Mouse (Mus musculus) C2C12 (cell line): ENCODE data around the gene Tbcd. TPM values are rescaled to one million over a fixed set of nuclear protein-coding genes. Genes with fewer than 3 reads are reported as not detected.

Source experiments
- H3K27me3 ChIP-seq: one replicate; pipeline ENCODE4 v1.6.1; 2011; ENCODE audit not compliant: control insufficient read depth, insufficient read depth, insufficient read length
- H3K36me3 ChIP-seq: one replicate; pipeline ENCODE4 v1.6.1; 2011; ENCODE audit not compliant: control insufficient read depth, insufficient read depth
- H3K4me3 ChIP-seq: one replicate; pipeline ENCODE4 v1.5.1; 2011; ENCODE audit warnings: mild to moderate bottlenecking, control low read depth; ENCODE audit not compliant: poor library complexity, insufficient read depth, severe bottlenecking
- H3K79me2 ChIP-seq: one replicate; pipeline ENCODE4 v1.6.1; 2011; ENCODE audit not compliant: control insufficient read depth, insufficient read depth
- H3K79me3 ChIP-seq: one replicate; pipeline ENCODE4 v1.6.1; 2011; ENCODE audit warnings: low read depth, control low read depth
- H3ac ChIP-seq: one replicate; pipeline ENCODE3; 2011; ENCODE audit warnings: low read depth; ENCODE audit not compliant: control insufficient read depth, insufficient read length
- CEBPB ChIP-seq: IDR thresholded peaks from one replicate; pipeline ENCODE4 v1.6.1; 2011; ENCODE audit warnings: low read depth, mild to moderate bottlenecking, control low read depth, moderate library complexity
- CTCF ChIP-seq: IDR thresholded peaks from one replicate; pipeline ENCODE4 v1.5.1; 2011; ENCODE audit not compliant: control insufficient read depth, insufficient read depth, insufficient read length
- FOSL1 ChIP-seq: IDR thresholded peaks from one replicate; pipeline ENCODE4 v1.8.0; 2011; ENCODE audit warnings: mild to moderate bottlenecking, low read length; ENCODE audit not compliant: poor library complexity, insufficient read depth, severe bottlenecking
- MAX ChIP-seq: IDR thresholded peaks from one replicate; pipeline ENCODE4 v1.6.1; 2011; ENCODE audit warnings: mild to moderate bottlenecking, control low read depth
- MYOD1 ChIP-seq: IDR thresholded peaks from one replicate; pipeline ENCODE4 v1.6.1; 2011; ENCODE audit warnings: low read depth; ENCODE audit not compliant: control insufficient read depth, insufficient read length
- MYOG ChIP-seq: IDR thresholded peaks from one replicate; pipeline ENCODE4 v1.6.1; 2011; ENCODE audit not compliant: control insufficient read depth, insufficient read length; ENCODE audit errors: extremely low read depth
- USF1 ChIP-seq: IDR thresholded peaks from one replicate; pipeline ENCODE4 v1.6.1; 2011; ENCODE audit warnings: low read depth, mild to moderate bottlenecking, control low read depth, moderate library complexity
- polyA plus RNA-seq: library from polyadenylated mRNA; unstranded; fragments of >200 nt; fragmentation: generic; extraction: Trizol; gene quantifications from one replicate; pipeline ENCODE4 v1.2.1, GENCODE M21; 2012; ENCODE audit warnings: missing spikeins

Tbcd gene
- polyA plus RNA-seq, 1 experiment = 69.2 TPM

DNA sequence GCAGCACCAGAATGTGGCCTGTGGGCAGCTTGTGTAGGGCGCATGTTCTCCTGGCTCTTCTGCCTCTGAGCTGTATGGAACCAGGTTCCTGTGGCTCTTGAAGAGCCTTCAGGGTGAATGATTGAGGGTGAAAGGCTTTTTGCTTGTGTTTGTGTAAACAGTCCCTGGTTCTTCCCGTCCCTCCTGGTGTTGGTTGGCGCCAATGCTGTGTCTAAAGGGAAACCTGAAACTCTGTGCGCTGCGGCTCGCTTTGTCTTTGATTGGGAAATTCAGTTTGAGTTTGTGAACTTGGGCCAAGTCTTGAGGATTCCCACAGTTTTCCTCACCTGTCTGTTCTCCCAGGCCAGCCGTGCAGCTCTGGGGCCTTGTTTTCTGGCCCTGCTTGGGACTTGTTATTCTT lies 72.4 kb downstream of the Tbcd start:
- H3K79me3 ChIP-seq = no peaks in the 10 kb centered on the region
- H3K36me3 ChIP-seq = no peaks in the 10 kb centered on the region
- no peaks in the 10 kb centered on the region for H3K27me3 ChIP-seq
- H3K4me3 ChIP-seq = no peak overlapping the region
- H3K79me2 ChIP-seq = peaks cover 4% of the 10 kb centered on the region
- TF ChIP-seq MYOG (no peak), CEBPB (no peak)
- H3ac ChIP-seq = no peak overlapping the region

GRCm38 (mm10) chr11:121529747-121530146 lies 78.0 kb downstream of the Tbcd start:
- no peak for TF ChIP-seq FOSL1
- no peak for TF ChIP-seq MAX
- no peak for TF ChIP-seq MYOD1
- no peak for TF ChIP-seq CEBPB
- no peak for TF ChIP-seq USF1
- no peak for TF ChIP-seq CTCF
- no peak for TF ChIP-seq MYOG
- H3K79me2 ChIP-seq = no peaks in the 10 kb centered on the region
- no peak overlapping the region for H3K4me3 ChIP-seq
- no peak overlapping the region for H3ac ChIP-seq
- no peaks in the 10 kb centered on the region for H3K36me3 ChIP-seq
- H3K27me3 ChIP-seq = no peaks in the 10 kb centered on the region
- H3K79me3 ChIP-seq = no peaks in the 10 kb centered on the region

GRCm38 (mm10) chr11:121536528-121536927 lies 84.8 kb downstream of the Tbcd start:
- Histone ChIP-seq H3K36me3 (peaks cover 6% of the 10 kb centered on the region), H3ac (no peak overlapping the region), H3K27me3 (no peaks in the 10 kb centered on the region), H3K79me3 (no peaks in the 10 kb centered on the region), H3K79me2 (no peaks in the 10 kb centered on the region), H3K4me3 (no peak overlapping the region)
- TF ChIP-seq CTCF (no peak), USF1 (no peak), MYOG (no peak), FOSL1 (no peak), MYOD1 (no peak), CEBPB (no peak), MAX (no peak)

DNA sequence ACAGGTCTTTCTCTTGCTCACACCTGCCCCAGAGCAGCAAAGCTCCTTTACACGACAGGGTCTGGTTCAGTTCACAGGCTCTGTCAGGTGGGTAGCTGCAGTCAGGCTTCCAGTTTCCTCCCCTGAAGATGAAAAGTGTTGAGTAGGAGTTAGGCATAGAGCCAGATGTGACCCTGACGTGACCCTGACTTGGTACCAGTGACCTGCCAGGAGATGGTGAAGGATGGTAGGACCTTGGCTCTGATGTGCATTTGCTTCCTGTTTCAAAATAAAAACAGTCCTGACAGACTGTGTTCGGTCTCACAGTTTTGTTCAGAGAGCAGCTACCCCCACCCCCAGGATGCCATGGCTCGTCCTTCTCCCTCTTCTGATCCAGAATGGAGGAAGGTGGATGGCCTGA lies 90.7 kb downstream of the Tbcd start:
- Histone ChIP-seq H3K79me2 (no peaks in the 10 kb centered on the region), H3K27me3 (no peaks in the 10 kb centered on the region), H3K36me3 (peaks cover 11% of the 10 kb centered on the region), H3K4me3 (no peak overlapping the region), H3ac (no peak overlapping the region), H3K79me3 (peaks cover 2% of the 10 kb centered on the region)
- TF ChIP-seq CTCF (no peak), MYOG (no peak), MAX (no peak), MYOD1 (no peak), FOSL1 (no peak), USF1 (no peak), CEBPB (no peak)

GRCm38 (mm10) chr11:121543287-121543856 lies 91.6 kb downstream of the Tbcd start:
- TF ChIP-seq MAX (no peak), CTCF (no peak)
- H3K27me3 ChIP-seq = no peaks in the 10 kb centered on the region
- peaks cover 2% of the 10 kb centered on the region for H3K79me3 ChIP-seq

GRCm38 (mm10) chr11:121543922-121544321 lies 92.2 kb downstream of the Tbcd start:
- H3K36me3 ChIP-seq = peaks cover 11% of the 10 kb centered on the region
- no peaks in the 10 kb centered on the region for H3K79me2 ChIP-seq
- TF ChIP-seq USF1 (no peak), MYOD1 (no peak), CEBPB (no peak), MAX (no peak), FOSL1 (no peak), MYOG (no peak), CTCF (no peak)
- no peak overlapping the region for H3ac ChIP-seq
- no peak overlapping the region for H3K4me3 ChIP-seq
- no peaks in the 10 kb centered on the region for H3K27me3 ChIP-seq
- H3K79me3 ChIP-seq = peaks cover 2% of the 10 kb centered on the region

More at GRCm38 (mm10) chr11:121543287-121543856, 91.6 kb downstream of the Tbcd start:
- no peak overlapping the region for H3K4me3 ChIP-seq
- H3ac ChIP-seq = no peak overlapping the region
- peaks cover 11% of the 10 kb centered on the region for H3K36me3 ChIP-seq
- no peaks in the 10 kb centered on the region for H3K79me2 ChIP-seq
